Mouse (Mus musculus) embryonic facial prominence, embryonic 12.5 days (tissue): ENCODE measurements around the gene Enpp4. TPM values are rescaled to one million over a fixed set of nuclear protein-coding genes. Genes with fewer than 3 reads are reported as not detected.

Experiments
- ATAC-seq: fragments of 200-750 bp; cut with Nextera tagmentation; 2 replicates; pipeline ENCODE4 v1.8.0; 2017; ENCODE audit not compliant: insufficient number of reproducible peaks, insufficient read depth, low FRiP score, low TSS enrichment
- H3K27ac ChIP-seq: fragments of 300-500 bp; sonication (generic); 2 replicates; pipeline ENCODE4 v1.5.1; 2016; ENCODE audit warnings: mild to moderate bottlenecking
- H3K27me3 ChIP-seq: fragments of 300-500 bp; sonication (generic); 2 replicates; pipeline ENCODE4 v1.6.1; 2016; ENCODE audit warnings: mild to moderate bottlenecking, moderate library complexity
- H3K36me3 ChIP-seq: fragments of 300-500 bp; sonication (generic); 2 replicates; pipeline ENCODE4 v1.6.1; 2016; ENCODE audit warnings: mild to moderate bottlenecking
- H3K4me1 ChIP-seq: fragments of 300-500 bp; sonication (generic); 2 replicates; pipeline ENCODE4 v1.6.1; 2016
- H3K4me2 ChIP-seq: fragments of 300-500 bp; sonication (generic); replicated peaks from 2 replicates; pipeline ENCODE4 v1.6.1; 2016; ENCODE audit warnings: mild to moderate bottlenecking, moderate library complexity
- H3K4me3 ChIP-seq: fragments of 300-500 bp; sonication (generic); 2 replicates; pipeline ENCODE4 v1.5.1; 2016; ENCODE audit warnings: mild to moderate bottlenecking
- H3K9ac ChIP-seq: fragments of 300-500 bp; sonication (generic); 2 replicates; pipeline ENCODE4 v1.6.1; 2016; ENCODE audit warnings: mild to moderate bottlenecking, moderate library complexity
- H3K9me3 ChIP-seq: fragments of 300-500 bp; sonication (generic); 2 replicates; pipeline ENCODE4 v1.6.1; 2016; ENCODE audit warnings: mild to moderate bottlenecking, moderate library complexity
- WGBS: fragments of 180-500 bp; shearing (Covaris S2); methylation state at CpG from one replicate; pipeline ENCODE4 v1.1.7; 2016; 5-methylcytosine and 5-hydroxymethylcytosine counted together
- polyA plus RNA-seq: library from polyadenylated mRNA; unstranded; fragments of >200 nt; fragmentation: Nextera tagmentation; extraction: Ambion mirVana; gene quantifications from 2 replicates; pipeline ENCODE4 v1.2.1, GENCODE M21; 2016

The Enpp4 gene
- polyA plus RNA-seq, 1 experiment from 2014 or later = 4.8 TPM

GRCm38 (mm10) chr17:44057123-44057522 lies 48.5 kb downstream of the Enpp4 start:
- H3K27ac ChIP-seq = no peak overlapping the region
- H3K4me3 ChIP-seq = no peak overlapping the region
- no peaks in the 10 kb centered on the region for H3K36me3 ChIP-seq
- H3K27me3 ChIP-seq = no peaks in the 10 kb centered on the region
- H3K4me1 ChIP-seq = no peaks in the 10 kb centered on the region
- H3K4me2 ChIP-seq = no peak overlapping the region
- no peaks in the 10 kb centered on the region for H3K9me3 ChIP-seq
- 74% methylated on average over 1 of the region's 1 CpGs for whole genome bisulfite sequencing
- H3K9ac ChIP-seq = no peak overlapping the region
- ATAC-seq = no peak

- 64% methylated on average over 4 of the region's 4 CpGs for WGBS
- ATAC-seq = no peak
- H3K36me3 ChIP-seq = no peaks in the 10 kb centered on the region
Measured at GRCm38 (mm10) chr17:44053427-44053826, 52.2 kb downstream of the Enpp4 start.

More at GRCm38 (mm10) chr17:44053427-44053826, 52.2 kb downstream of the Enpp4 start:
- H3K4me2 ChIP-seq = no peak overlapping the region
- no peaks in the 10 kb centered on the region for H3K4me1 ChIP-seq
- H3K4me3 ChIP-seq = no peak overlapping the region
- H3K27ac ChIP-seq = no peak overlapping the region
- H3K9ac ChIP-seq = no peak overlapping the region
- no peaks in the 10 kb centered on the region for H3K27me3 ChIP-seq
- H3K9me3 ChIP-seq = no peaks in the 10 kb centered on the region

Other genes starting within 250 kb of the Enpp4 start
- 16.7 and 17.8 TPM in 2 replicates for gene Enpp5, start 27.0 kb downstream of the Enpp4 start, polyA plus RNA-seq
- gene Clic5, start 82.8 kb upstream of the Enpp4 start, polyA plus RNA-seq = 0.56 and 0.64 TPM in 2 replicates